Mouse (Mus musculus) NIH3T3 (cell line): ENCODE measurements at regions not wholly inside any gene's neighbourhood (a gene's known extent, or its start where the extent isn't known, plus 50 kb on each side); places are given as distances from the start of the nearest gene placed in this dataset.

Experiments used
- DNase-seq: peaks from one replicate; pipeline ENCODE4 v3.0.0-alpha.2; 2012; ENCODE audit warnings: low read depth

- DNase-seq, result no peak
These were observed 1241.0 kb upstream of the Zeb2 start for GRCm38 (mm10) chr2:46358225-46358624.

GRCm38 (mm10) chr2:46356651-46357050 is 1239.5 kb upstream of the Zeb2 start:
- no peak for DNase-seq

- no peak for DNase-seq
These were observed 1223.5 kb upstream of the Zeb2 start for GRCm38 (mm10) chr2:46340694-46341093.

- no peak for DNase-seq
These were observed 1199.5 kb upstream of the Zeb2 start for GRCm38 (mm10) chr2:46316666-46317065.

GRCm38 (mm10) chr2:46315243-46315642 is 1198.0 kb upstream of the Zeb2 start:
- no peak for DNase-seq

- no peak for DNase-seq
These were observed 1190.5 kb upstream of the Zeb2 start for GRCm38 (mm10) chr2:46307582-46308153.

- no peak for DNase-seq
These were observed 1185.4 kb upstream of the Zeb2 start for GRCm38 (mm10) chr2:46302627-46303026.

GRCm38 (mm10) chr2:46297274-46297843 is 1180.2 kb upstream of the Zeb2 start:
- no peak for DNase-seq

GRCm38 (mm10) chr2:46283929-46284598 is 1166.9 kb upstream of the Zeb2 start:
- no peak for DNase-seq

GRCm38 (mm10) chr2:46280822-46281221 is 1163.6 kb upstream of the Zeb2 start:
- no peak for DNase-seq

GRCm38 (mm10) chr2:46261618-46262017 is 1144.4 kb upstream of the Zeb2 start:
- DNase-seq, result no peak

GRCm38 (mm10) chr2:46251562-46251961 is 1134.4 kb upstream of the Zeb2 start:
- DNase-seq, result no peak

- peak; percentile 4 for DNase-seq
These were observed 1128.5 kb upstream of the Zeb2 start for GRCm38 (mm10) chr2:46245717-46246116.

GRCm38 (mm10) chr2:46244697-46245096 is 1127.5 kb upstream of the Zeb2 start:
- DNase-seq, result peak; percentile 3

- DNase-seq, result no peak
These were observed 1125.6 kb upstream of the Zeb2 start for GRCm38 (mm10) chr2:46242806-46243205.

GRCm38 (mm10) chr2:46239874-46240273 is 1122.7 kb upstream of the Zeb2 start:
- DNase-seq, result no peak

- DNase-seq, result peak; percentile 63
These were observed 1113.7 kb upstream of the Zeb2 start for GRCm38 (mm10) chr2:46230791-46231450.

GRCm38 (mm10) chr2:46218336-46218957 is 1101.3 kb upstream of the Zeb2 start:
- DNase-seq, result peak; percentile 56

- DNase-seq, result peak; percentile 42
These were observed 1082.1 kb upstream of the Zeb2 start for GRCm38 (mm10) chr2:46199341-46199740.

GRCm38 (mm10) chr2:46187265-46187888 is 1070.2 kb upstream of the Zeb2 start:
- peak; percentile 37 for DNase-seq

- no peak for DNase-seq
These were observed 1066.0 kb upstream of the Zeb2 start for GRCm38 (mm10) chr2:46183241-46183640.

GRCm38 (mm10) chr2:46179741-46180140 is 1062.5 kb upstream of the Zeb2 start:
- DNase-seq, result no peak
